Mouse (Mus musculus) megakaryocyte, embryonic 14.5 days (primary cell): ENCODE results near the gene Dpp6.

Experiments
- FLI1 ChIP-seq: IDR thresholded peaks from 2 replicates; pipeline ENCODE4 v1.6.1; 2012; ENCODE audit warnings: low read length, inconsistent platforms, mixed read lengths
- GATA1 ChIP-seq: IDR thresholded peaks from 3 replicates; pipeline ENCODE4 v1.6.1; 2012; ENCODE audit warnings: mixed read lengths, low read length, inconsistent platforms, borderline replicate concordance

- TF ChIP-seq GATA1 (no peak), FLI1 (no peak)
These were observed 454.3 kb downstream of the Dpp6 start for GRCm38 (mm10) chr5:27271336-27271735.
